Mouse (Mus musculus) myocyte (in vitro differentiated cells): ENCODE data around the gene Tstd2. TPM values are rescaled to one million over a fixed set of nuclear protein-coding genes. Genes with fewer than 3 reads are reported as not detected.

Experiments used
- H3K27me3 ChIP-seq: one replicate; pipeline ENCODE4 v1.6.1; 2011; ENCODE audit not compliant: control insufficient read depth, insufficient read depth, insufficient read length
- H3K36me3 ChIP-seq: one replicate; pipeline ENCODE4 v1.6.1; 2011; ENCODE audit not compliant: control insufficient read depth, insufficient read depth
- H3K4me2 ChIP-seq: one replicate; pipeline ENCODE4 v1.6.1; 2011; ENCODE audit warnings: low read depth, control low read depth
- H3K4me3 ChIP-seq: one replicate; pipeline ENCODE4 v1.5.1; 2011; ENCODE audit warnings: mild to moderate bottlenecking, control low read depth, moderate library complexity
- H3K79me2 ChIP-seq: one replicate; pipeline ENCODE4 v1.6.1; 2011; ENCODE audit not compliant: control insufficient read depth, insufficient read depth
- H3ac ChIP-seq: one replicate; pipeline ENCODE4 v1.6.1; 2011; ENCODE audit not compliant: control insufficient read depth, insufficient read length
- CEBPB ChIP-seq: IDR thresholded peaks from 2 replicates; pipeline ENCODE4 v1.6.1; 2011; ENCODE audit warnings: mild to moderate bottlenecking, moderate library complexity; ENCODE audit not compliant: poor library complexity, insufficient read depth, severe bottlenecking
- E2F4 ChIP-seq: IDR thresholded peaks from one replicate; pipeline ENCODE4 v1.6.1; 2011; ENCODE audit warnings: mild to moderate bottlenecking, control low read depth, moderate library complexity; ENCODE audit not compliant: insufficient read depth
- MAX ChIP-seq: IDR thresholded peaks from one replicate; pipeline ENCODE4 v1.6.1; 2011; ENCODE audit warnings: low read depth, mild to moderate bottlenecking, control low read depth
- MYOD1 ChIP-seq, 3 experiments: IDR thresholded peaks; one replicate each; pipeline ENCODE4 v1.6.1; 2011; ENCODE audit warnings: control low read depth in 2 of 3, low read depth in 2 of 3, mild to moderate bottlenecking in 2 of 3, moderate library complexity in 1 of 3; ENCODE audit not compliant: insufficient read length in 2 of 3, control insufficient read depth in 1 of 3
- MYOG ChIP-seq, 3 experiments: IDR thresholded peaks; one replicate each; pipeline ENCODE4 v1.6.1; 2011; ENCODE audit warnings: control low read depth in 2 of 3, low read depth in 2 of 3, mild to moderate bottlenecking in 2 of 3; ENCODE audit not compliant: insufficient read length in 2 of 3, control insufficient read depth in 1 of 3, insufficient read depth in 1 of 3
- POLR2A ChIP-seq: IDR thresholded peaks from one replicate; pipeline ENCODE4 v1.6.1; 2011; ENCODE audit warnings: low read depth, mild to moderate bottlenecking, control low read depth, moderate library complexity; ENCODE audit not compliant: insufficient read length
- POLR2AphosphoS2 ChIP-seq: IDR thresholded peaks from one replicate; pipeline ENCODE4 v1.6.1; 2011; ENCODE audit warnings: low read depth, control low read depth; ENCODE audit not compliant: insufficient read length
- REST ChIP-seq: IDR thresholded peaks from one replicate; pipeline ENCODE4 v1.6.1; 2011; ENCODE audit warnings: mild to moderate bottlenecking, control low read depth, moderate library complexity; ENCODE audit not compliant: insufficient read depth, insufficient read length
- SRF ChIP-seq: IDR thresholded peaks from one replicate; pipeline ENCODE4 v1.6.1; 2011; ENCODE audit warnings: low read depth; ENCODE audit not compliant: control insufficient read depth, insufficient read length
- TCF12 ChIP-seq: IDR thresholded peaks from one replicate; pipeline ENCODE4 v1.6.1; 2011; ENCODE audit warnings: mild to moderate bottlenecking, control low read depth; ENCODE audit not compliant: poor library complexity, insufficient read depth, severe bottlenecking
- TCF3 ChIP-seq: IDR thresholded peaks from one replicate; pipeline ENCODE4 v1.6.1; 2011; ENCODE audit warnings: low read depth, control low read depth; ENCODE audit not compliant: insufficient read length
- USF1 ChIP-seq: IDR thresholded peaks from one replicate; pipeline ENCODE4 v1.6.1; 2011; ENCODE audit warnings: low read depth, mild to moderate bottlenecking, control low read depth, moderate library complexity
- polyA plus RNA-seq: library from polyadenylated mRNA; unstranded; fragments of >200 nt; fragmentation: generic; extraction: Trizol; gene quantifications from one replicate; pipeline ENCODE4 v1.2.1, GENCODE M21; 2012; ENCODE audit warnings: missing spikeins

Gene Tstd2
- polyA plus RNA-seq, 1 experiment, result 14.9 TPM

DNA sequence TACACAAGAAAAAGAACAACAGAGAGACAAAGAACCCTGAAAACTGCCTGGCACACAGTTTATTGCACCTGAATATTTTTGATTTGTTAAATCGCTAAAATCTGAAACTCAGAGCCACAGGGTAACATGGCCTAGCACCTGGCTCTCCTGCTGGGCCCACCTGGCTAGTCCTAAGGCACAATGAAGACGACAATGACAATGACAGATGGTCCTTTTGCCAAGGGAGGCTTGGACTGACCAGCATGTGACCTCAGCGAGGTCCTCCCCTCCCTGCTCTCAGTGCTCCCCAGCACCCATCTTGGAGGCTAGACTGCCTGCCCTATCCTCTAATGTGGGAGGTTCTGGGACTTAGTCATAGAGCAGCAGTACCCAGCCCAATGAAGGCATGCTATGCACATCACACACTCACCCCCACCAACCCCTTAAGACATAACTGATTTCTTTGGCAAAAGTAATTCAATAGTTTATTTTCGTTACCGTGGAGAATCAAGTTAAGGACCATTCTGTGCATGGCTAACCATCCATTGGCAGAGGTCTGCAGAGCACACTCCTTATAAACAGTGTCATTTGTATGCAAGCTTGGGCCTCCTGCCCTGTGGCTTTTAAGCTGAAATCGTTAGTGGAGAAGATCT is 68.5 kb downstream of the Tstd2 start:
- Histone ChIP-seq H3ac (no peak overlapping the region), H3K4me3 (no peak overlapping the region), H3K79me2 (no peaks in the 10 kb centered on the region), H3K36me3 (no peaks in the 10 kb centered on the region), H3K27me3 (no peaks in the 10 kb centered on the region), H3K4me2 (no peak overlapping the region)
- TF ChIP-seq SRF (no peak), POLR2A (no peak), TCF12 (no peak), REST (no peak), POLR2AphosphoS2 (no peak), TCF3 (no peak), CEBPB (no peak), USF1 (no peak), E2F4 (no peak), MYOG (IDR thresholded peaks at IDR 0.05; ENCODE audit: control insufficient read depth in 1 of 3, insufficient read depth in 1 of 3, insufficient read length in 2 of 3, low read depth in 2 of 3) (no peak), MYOD1 (IDR thresholded peaks at IDR 0.05; ENCODE audit: control insufficient read depth in 1 of 3, insufficient read length in 2 of 3, low read depth in 2 of 3) (no peak), MAX (no peak)

DNA sequence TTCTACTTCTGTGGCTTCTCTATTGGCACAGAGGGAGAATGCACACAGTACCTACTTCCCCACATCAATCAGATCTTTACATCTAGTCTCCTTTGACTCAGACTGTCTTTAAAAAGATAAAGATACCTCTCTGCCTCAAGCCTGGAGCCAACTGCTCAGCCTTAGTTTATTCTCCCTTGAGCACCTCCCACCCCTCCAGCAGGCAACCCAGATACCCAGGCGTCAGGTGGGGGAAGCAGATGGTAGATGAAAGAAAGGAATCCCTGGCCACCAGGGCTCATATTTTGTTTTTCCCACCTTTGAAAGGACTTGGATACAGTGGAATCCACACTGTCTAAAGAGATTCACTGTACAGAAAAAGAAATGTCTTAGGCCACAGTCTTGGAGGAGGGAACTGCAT is 69.9 kb downstream of the Tstd2 start:
- H3K4me2 ChIP-seq, result no peak overlapping the region

DNA sequence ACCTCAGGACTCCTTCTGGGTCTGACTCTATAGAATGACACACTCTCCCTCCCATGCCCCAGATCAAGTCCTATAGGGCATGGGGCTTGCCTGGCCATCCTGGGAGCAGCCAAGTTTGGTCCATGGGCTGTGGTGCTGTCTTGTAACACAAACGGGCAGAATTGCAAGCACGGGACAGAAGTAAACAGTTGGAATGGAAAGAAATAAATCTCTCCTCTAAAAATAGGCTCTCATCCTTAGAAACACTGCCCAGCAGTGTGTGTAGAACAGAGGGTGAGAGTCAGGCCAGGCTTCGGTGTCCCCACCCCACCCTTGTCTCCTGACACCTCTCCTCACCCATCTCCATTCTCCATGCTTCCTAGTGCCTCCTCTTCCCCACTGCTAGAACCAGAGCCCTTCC is 70.4 kb downstream of the Tstd2 start:
- Histone ChIP-seq H3K27me3 (no peaks in the 10 kb centered on the region), H3K4me2 (no peak overlapping the region), H3K36me3 (no peaks in the 10 kb centered on the region), H3K4me3 (no peak overlapping the region), H3ac (no peak overlapping the region), H3K79me2 (no peaks in the 10 kb centered on the region)
- TF ChIP-seq USF1, result no peak
- no peak for TF ChIP-seq MYOG (IDR thresholded peaks at IDR 0.05; ENCODE audit: control insufficient read depth in 1 of 3, insufficient read depth in 1 of 3, insufficient read length in 2 of 3, low read depth in 2 of 3)
- TF ChIP-seq POLR2A, result no peak
- no peak for TF ChIP-seq SRF
- no peak for TF ChIP-seq MAX
- TF ChIP-seq REST, result no peak
- no peak for TF ChIP-seq TCF12
- no peak for TF ChIP-seq POLR2AphosphoS2
- no peak for TF ChIP-seq CEBPB

More for the DNA sequence above, 69.9 kb downstream of the Tstd2 start:
- H3K79me2 ChIP-seq, result no peaks in the 10 kb centered on the region
- H3K4me3 ChIP-seq, result no peak overlapping the region
- H3ac ChIP-seq, result no peak overlapping the region
- no peaks in the 10 kb centered on the region for H3K27me3 ChIP-seq
- no peak for TF ChIP-seq POLR2AphosphoS2
- no peak for TF ChIP-seq MAX
- TF ChIP-seq MYOD1 (IDR thresholded peaks at IDR 0.05; ENCODE audit: control insufficient read depth in 1 of 3, insufficient read length in 2 of 3, low read depth in 2 of 3), result no peak
- no peak for TF ChIP-seq MYOG (IDR thresholded peaks at IDR 0.05; ENCODE audit: control insufficient read depth in 1 of 3, insufficient read depth in 1 of 3, insufficient read length in 2 of 3, low read depth in 2 of 3)
- no peak for TF ChIP-seq SRF
- no peak for TF ChIP-seq POLR2A
- no peak for TF ChIP-seq E2F4
- no peak for TF ChIP-seq REST
- no peak for TF ChIP-seq USF1
- TF ChIP-seq TCF12, result no peak
- TF ChIP-seq CEBPB, result no peak
- TF ChIP-seq TCF3, result no peak
- no peaks in the 10 kb centered on the region for H3K36me3 ChIP-seq

DNA sequence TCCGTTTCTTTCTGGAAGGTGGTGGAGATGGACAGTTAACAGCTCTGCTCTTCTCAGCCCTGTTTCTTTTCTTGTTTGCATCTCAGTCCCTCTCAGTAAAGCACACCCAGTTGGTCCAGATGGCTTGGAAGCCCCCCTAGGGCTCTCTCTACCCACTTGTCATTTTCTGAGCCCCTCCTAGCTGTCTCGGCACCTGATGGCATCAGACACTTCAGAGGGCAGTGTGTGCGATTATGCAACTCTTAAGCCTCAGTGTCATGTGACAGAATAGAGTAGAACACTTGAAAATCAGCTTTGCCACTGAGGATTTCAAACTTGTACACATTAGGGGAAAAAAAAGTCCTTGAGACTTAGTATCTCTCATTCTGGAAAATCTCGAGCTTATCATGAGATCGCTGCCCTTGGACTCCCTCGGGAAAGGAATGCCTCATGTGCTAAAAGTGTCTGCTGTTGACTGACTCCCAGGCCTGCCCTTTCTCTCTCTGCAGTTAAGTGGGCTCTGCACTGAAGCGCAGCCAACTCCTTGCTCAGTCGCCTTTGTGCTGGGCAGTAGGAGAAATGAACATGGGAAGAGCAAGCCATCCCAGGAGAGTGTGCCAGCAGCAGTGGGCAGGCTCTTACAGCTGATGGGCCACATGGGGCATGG is 72.7 kb downstream of the Tstd2 start:
- H3K4me3 ChIP-seq, result no peak overlapping the region
- H3K79me2 ChIP-seq, result no peaks in the 10 kb centered on the region
- no peaks in the 10 kb centered on the region for H3K36me3 ChIP-seq
- TF ChIP-seq MYOG (IDR thresholded peaks at IDR 0.05; ENCODE audit: control insufficient read depth in 1 of 3, insufficient read depth in 1 of 3, insufficient read length in 2 of 3, low read depth in 2 of 3), result no peak
- TF ChIP-seq TCF3, result no peak
- no peak for TF ChIP-seq E2F4
- no peak overlapping the region for H3ac ChIP-seq
- H3K27me3 ChIP-seq, result no peaks in the 10 kb centered on the region
- no peak overlapping the region for H3K4me2 ChIP-seq

DNA sequence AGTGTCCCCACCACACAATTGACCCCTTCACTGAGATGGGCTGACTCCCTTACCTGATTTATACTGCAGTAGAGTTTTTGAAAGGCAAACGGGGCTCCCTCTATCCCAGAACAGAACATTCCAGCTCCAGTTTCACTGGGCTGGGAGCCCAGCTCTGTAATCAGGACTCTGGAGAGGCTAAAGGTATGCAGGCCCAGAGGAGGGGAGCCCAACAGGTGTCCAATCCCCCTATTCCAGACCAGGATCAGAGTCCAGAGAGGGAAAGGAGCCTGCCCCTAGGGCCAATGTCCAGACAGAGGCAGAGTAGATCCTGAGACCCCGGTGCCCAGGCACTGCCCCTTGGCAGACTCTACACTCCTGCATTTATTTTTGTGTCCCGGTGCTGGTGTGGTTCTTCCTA is 73.5 kb downstream of the Tstd2 start:
- no peaks in the 10 kb centered on the region for H3K79me2 ChIP-seq
- no peaks in the 10 kb centered on the region for H3K36me3 ChIP-seq
- TF ChIP-seq TCF12 (no peak), MAX (no peak), REST (no peak), MYOD1 (IDR thresholded peaks at IDR 0.05; ENCODE audit: control insufficient read depth in 1 of 3, insufficient read length in 2 of 3, low read depth in 2 of 3) (no peak), POLR2A (no peak), CEBPB (no peak), USF1 (no peak), POLR2AphosphoS2 (no peak), E2F4 (no peak), SRF (no peak), TCF3 (no peak), MYOG (IDR thresholded peaks at IDR 0.05; ENCODE audit: control insufficient read depth in 1 of 3, insufficient read depth in 1 of 3, insufficient read length in 2 of 3, low read depth in 2 of 3) (no peak)
- H3K4me2 ChIP-seq, result no peak overlapping the region
- H3K27me3 ChIP-seq, result no peaks in the 10 kb centered on the region
- no peak overlapping the region for H3K4me3 ChIP-seq
- no peak overlapping the region for H3ac ChIP-seq
